Mouse (Mus musculus) stomach, embryonic 14.5 days (tissue): ENCODE measurements around the gene Sstr4. TPM values are rescaled to one million over a fixed set of nuclear protein-coding genes. Genes with fewer than 3 reads are reported as not detected.

Experiments used
- ATAC-seq: fragments of 200-750 bp; cut with Nextera tagmentation; 2 replicates; pipeline ENCODE4 v1.8.0; 2017; ENCODE audit warnings: low read depth, moderate TSS enrichment; ENCODE audit not compliant: insufficient number of reproducible peaks, insufficient read depth, low FRiP score
- H3K27ac ChIP-seq: fragments of 300-500 bp; sonication (generic); 2 replicates; pipeline ENCODE4 v1.5.1; 2014; ENCODE audit warnings: mild to moderate bottlenecking, low read length, moderate library complexity, mixed read lengths
- H3K27me3 ChIP-seq: fragments of 300-500 bp; sonication (generic); 2 replicates; pipeline ENCODE4 v1.6.1; 2014; ENCODE audit warnings: low read length, control low read depth, mixed read lengths; ENCODE audit not compliant: control insufficient read depth, insufficient read depth
- H3K36me3 ChIP-seq: fragments of 300-500 bp; sonication (generic); 2 replicates; pipeline ENCODE4 v1.6.1; 2014; ENCODE audit warnings: mild to moderate bottlenecking, control low read depth, low read length, moderate library complexity, mixed read lengths; ENCODE audit not compliant: control insufficient read depth, insufficient read depth
- H3K4me1 ChIP-seq: fragments of 300-500 bp; sonication (generic); 2 replicates; pipeline ENCODE4 v1.6.1; 2014; ENCODE audit warnings: low read length, control low read depth, mixed read lengths; ENCODE audit not compliant: control insufficient read depth, insufficient read depth
- H3K4me2 ChIP-seq: fragments of 300-500 bp; sonication (generic); replicated peaks from 2 replicates; pipeline ENCODE4 v1.6.1; 2014; ENCODE audit warnings: low read depth, low read length, control low read depth
- H3K4me3 ChIP-seq: fragments of 300-500 bp; sonication (generic); 2 replicates; pipeline ENCODE4 v1.5.1; 2014; ENCODE audit warnings: low read depth, low read length, control low read depth
- H3K9ac ChIP-seq: fragments of 300-500 bp; sonication (generic); replicated peaks from 2 replicates; pipeline ENCODE4 v1.6.1; 2014; ENCODE audit warnings: low read depth, mild to moderate bottlenecking, control low read depth, low read length, moderate library complexity, mixed read lengths
- H3K9me3 ChIP-seq: fragments of 300-500 bp; sonication (generic); 2 replicates; pipeline ENCODE4 v1.6.1; 2016; ENCODE audit warnings: low read depth, low read length, control low read depth; ENCODE audit not compliant: control insufficient read depth
- WGBS: fragments of 180-500 bp; shearing (Covaris S2); extraction: QIAGEN DNeasy Blood & Tissue Kit; methylation state at CpG from one replicate; pipeline ENCODE4 v1.1.7; 2014; 5-methylcytosine and 5-hydroxymethylcytosine counted together
- polyA plus RNA-seq: library from polyadenylated mRNA; unstranded; fragments of >200 nt; fragmentation: Nextera tagmentation; extraction: Ambion mirVana; gene quantifications from 2 replicates; pipeline ENCODE4 v1.2.1, GENCODE M21; 2014

The Sstr4 gene
- polyA plus RNA-seq, 1 experiment from 2014 or later, result 4.0 TPM

- H3K4me2 ChIP-seq, result no peak overlapping the region
- H3K27ac ChIP-seq, result no peak overlapping the region
- no peak overlapping the region for H3K9ac ChIP-seq
- H3K27me3 ChIP-seq, result 0 out of 2 replicates have a peak, but pooled peaks cover 5% of the 10 kb centered on the region
- H3K4me1 ChIP-seq, result peaks cover 10% of the 10 kb centered on the region; the same call in 1 of the 2 replicates
- no peaks in the 10 kb centered on the region for H3K36me3 ChIP-seq
- ATAC-seq, result no peak
- 82% methylated on average over 1 of the region's 1 CpGs for WGBS
- H3K4me3 ChIP-seq, result no peak overlapping the region
- no peaks in the 10 kb centered on the region for H3K9me3 ChIP-seq
These were observed 7.1 kb downstream of the Sstr4 start for GRCm38 (mm10) chr2:148402227-148402626.

- 78% methylated on average over 5 of the region's 5 CpGs for WGBS
- peak overlapping the region; percentile 5; the same call in 1 of the 2 replicates for H3K4me3 ChIP-seq
- H3K4me2 ChIP-seq, result peak overlapping the region; percentile 70
- H3K36me3 ChIP-seq, result no peaks in the 10 kb centered on the region
- H3K27me3 ChIP-seq, result 0 out of 2 replicates have a peak, but pooled peaks cover 5% of the 10 kb centered on the region
- H3K27ac ChIP-seq, result no peak overlapping the region
- H3K9ac ChIP-seq, result no peak overlapping the region
- ATAC-seq, result no peak
- no peaks in the 10 kb centered on the region for H3K9me3 ChIP-seq
- H3K4me1 ChIP-seq, result peaks cover 5% of the 10 kb centered on the region; the same call in 1 of the 2 replicates
These were observed 9.8 kb downstream of the Sstr4 start for GRCm38 (mm10) chr2:148404906-148405305.

- WGBS, result 18% methylated on average over 34 of the region's 34 CpGs
- Histone ChIP-seq H3K9me3 (no peaks in the 10 kb centered on the region), H3K27ac (no peak overlapping the region), H3K27me3 (0 out of 2 replicates have a peak, but pooled peaks cover 5% of the 10 kb centered on the region), H3K9ac (peak overlapping the region; percentile 14; the same call in 1 of the 2 replicates), H3K4me1 (peaks cover 5% of the 10 kb centered on the region; the same call in 1 of the 2 replicates), H3K4me2 (peak overlapping the region; percentile 70), H3K4me3 (peak overlapping the region; percentile 37), H3K36me3 (no peaks in the 10 kb centered on the region)
- ATAC-seq, result no peak
These were observed 11.2 kb downstream of the Sstr4 start for GRCm38 (mm10) chr2:148406160-148406970.

- Histone ChIP-seq H3K36me3 (no peaks in the 10 kb centered on the region), H3K9me3 (no peaks in the 10 kb centered on the region), H3K27ac (peak overlapping the region; percentile 33; the same call in 1 of the 2 replicates), H3K4me3 (peak overlapping the region; percentile 37), H3K4me1 (peaks cover 5% of the 10 kb centered on the region; the same call in 1 of the 2 replicates), H3K4me2 (peak overlapping the region; percentile 70), H3K9ac (peak overlapping the region; percentile 14; the same call in 1 of the 2 replicates), H3K27me3 (0 out of 2 replicates have a peak, but pooled peaks cover 5% of the 10 kb centered on the region)
- ATAC-seq, result 0 out of 2 replicates have a peak, but pooled peaks have one; percentile 18
- 8% methylated on average over 55 of the region's 55 CpGs for WGBS
These were observed 12.1 kb downstream of the Sstr4 start for GRCm38 (mm10) chr2:148406971-148407869.

- Histone ChIP-seq H3K4me2 (peak within 1 kb of the TSS; percentile 70), H3K9me3 (no peaks in the 10 kb centered on the region), H3K27me3 (0 out of 2 replicates have a peak, but pooled peaks cover 5% of the 10 kb centered on the region), H3K4me3 (peak within 1 kb of the TSS; percentile 37), H3K36me3 (no peaks in the 10 kb centered on the region), H3K4me1 (peaks cover 5% of the 10 kb centered on the region; the same call in 1 of the 2 replicates), H3K27ac (peak within 1 kb of the TSS; percentile 33; the same call in 1 of the 2 replicates), H3K9ac (peak within 1 kb of the TSS; percentile 14; the same call in 1 of the 2 replicates)
- ATAC-seq, result peak; percentile 69
- 3% methylated on average over 35 of the region's 35 CpGs for WGBS
These were observed 13.0 kb downstream of the Sstr4 start, which contains the start of gene Thbd for GRCm38 (mm10) chr2:148407870-148408760. Thbd (minus strand) TSS chr2:148408188.

GRCm38 (mm10) chr2:148408761-148409120 lies 13.6 kb downstream of the Sstr4 start:
- peak; percentile 7; the same call in 1 of the 2 replicates for ATAC-seq
- Histone ChIP-seq H3K27me3 (0 out of 2 replicates have a peak, but pooled peaks cover 5% of the 10 kb centered on the region), H3K4me1 (peaks cover 5% of the 10 kb centered on the region; the same call in 1 of the 2 replicates), H3K4me2 (peak overlapping the region; percentile 70), H3K9me3 (no peaks in the 10 kb centered on the region), H3K9ac (no peak overlapping the region), H3K36me3 (no peaks in the 10 kb centered on the region), H3K27ac (no peak overlapping the region), H3K4me3 (peak overlapping the region; percentile 37; the same call in 1 of the 2 replicates)
- WGBS, result 27% methylated on average over 6 of the region's 6 CpGs

GRCm38 (mm10) chr2:148409141-148409540 lies 14.0 kb downstream of the Sstr4 start:
- Histone ChIP-seq H3K4me2 (no peak overlapping the region), H3K9ac (no peak overlapping the region), H3K4me3 (no peak overlapping the region), H3K4me1 (peaks cover 5% of the 10 kb centered on the region; the same call in 1 of the 2 replicates), H3K9me3 (no peaks in the 10 kb centered on the region), H3K27me3 (0 out of 2 replicates have a peak, but pooled peaks cover 5% of the 10 kb centered on the region), H3K36me3 (no peaks in the 10 kb centered on the region), H3K27ac (no peak overlapping the region)
- ATAC-seq, result peak; percentile 78
- WGBS, result 19% methylated on average over 9 of the region's 9 CpGs
